Mouse (Mus musculus) gastrocnemius, postnatal 10 days (tissue): ENCODE results near the gene Prox1. TPM values are rescaled to one million over a fixed set of nuclear protein-coding genes. Genes with fewer than 3 reads are reported as not detected.

Experiments
- DNase-seq: peaks from one replicate; pipeline ENCODE4 v3.0.0; 2021; ENCODE audit warnings: mixed read lengths
- total RNA-seq, 2 experiments: library from RNA; stranded (reverse); gene quantifications; 2 replicates each; pipeline ENCODE4 v1.2.3; 2021

The Prox1 gene
- total RNA-seq, 2 experiments from 2014 or later = 7.3 to 10.1 TPM

GRCm38 (mm10) chr1:190173596-190173995 is 3.1 kb upstream of the Prox1 start:
- DNase-seq = no peak

- no peak for DNase-seq
Measured at GRCm38 (mm10) chr1:190172979-190173461, 2.5 kb upstream of the Prox1 start.

- DNase-seq = no peak
Measured at GRCm38 (mm10) chr1:190172311-190172978, 1.9 kb upstream of the Prox1 start.

GRCm38 (mm10) chr1:190171750-190172149 is 1.2 kb upstream of the Prox1 start:
- DNase-seq = no peak

- DNase-seq = no peak
Measured at GRCm38 (mm10) chr1:190171341-190171740, 827 bp upstream of the Prox1 start.

- DNase-seq = no peak
Measured at GRCm38 (mm10) chr1:190170819-190171216, 304 bp upstream of the Prox1 start.

GRCm38 (mm10) chr1:190168761-190169671 is 1.5 kb downstream of the Prox1 start:
- DNase-seq = no peak

GRCm38 (mm10) chr1:190168115-190168514 is 2.4 kb downstream of the Prox1 start:
- DNase-seq = no peak

- DNase-seq = no peak
Measured at GRCm38 (mm10) chr1:190167609-190168008, 2.9 kb downstream of the Prox1 start.

GRCm38 (mm10) chr1:190165511-190165910 is 5.0 kb downstream of the Prox1 start:
- DNase-seq = no peak

- no peak for DNase-seq
Measured at GRCm38 (mm10) chr1:190163471-190163870, 7.0 kb downstream of the Prox1 start.

- peak; percentile 56 for DNase-seq
Measured at GRCm38 (mm10) chr1:190161708-190162465, 8.6 kb downstream of the Prox1 start.

- no peak for DNase-seq
Measured at GRCm38 (mm10) chr1:190161288-190161687, 9.2 kb downstream of the Prox1 start.

GRCm38 (mm10) chr1:190159457-190159856 is 11.1 kb downstream of the Prox1 start:
- DNase-seq = no peak

GRCm38 (mm10) chr1:190155751-190156150 is 14.8 kb downstream of the Prox1 start:
- DNase-seq = no peak

- DNase-seq = no peak
Measured at GRCm38 (mm10) chr1:190155021-190155420, 15.5 kb downstream of the Prox1 start.

GRCm38 (mm10) chr1:190154292-190154691 is 16.2 kb downstream of the Prox1 start:
- no peak for DNase-seq

- no peak for DNase-seq
Measured at GRCm38 (mm10) chr1:190152603-190153002, 17.9 kb downstream of the Prox1 start.

- no peak for DNase-seq
Measured at GRCm38 (mm10) chr1:190149233-190149741, 21.2 kb downstream of the Prox1 start.

GRCm38 (mm10) chr1:190148661-190149232 is 21.8 kb downstream of the Prox1 start:
- no peak for DNase-seq

GRCm38 (mm10) chr1:190147816-190148215 is 22.7 kb downstream of the Prox1 start:
- no peak for DNase-seq

GRCm38 (mm10) chr1:190144416-190144815 is 26.1 kb downstream of the Prox1 start:
- no peak for DNase-seq
